Mouse (Mus musculus) MEL-GATA-1-ER (cell line): Measurements from ENCODE around the gene Cdkn1b.

Experiments
- DNase-seq: peaks from one replicate; pipeline ENCODE4 v3.0.0-alpha.2; 2012; ENCODE audit warnings: low read depth; ENCODE audit errors: extremely low read depth

The Cdkn1b gene

GRCm38 (mm10) chr6:134966681-134967080 lies 46.5 kb downstream of the Cdkn1b start:
- no peak for DNase-seq

- DNase-seq, result no peak
These were observed 48.1 kb downstream of the Cdkn1b start for GRCm38 (mm10) chr6:134968326-134968725.

- DNase-seq, result no peak
These were observed 49.3 kb downstream of the Cdkn1b start for GRCm38 (mm10) chr6:134969498-134969897.

GRCm38 (mm10) chr6:134972096-134972495 lies 51.9 kb downstream of the Cdkn1b start:
- no peak for DNase-seq
